10 mouse cellular contexts compared by ENCODE assay signal in the genomic region with DNA sequence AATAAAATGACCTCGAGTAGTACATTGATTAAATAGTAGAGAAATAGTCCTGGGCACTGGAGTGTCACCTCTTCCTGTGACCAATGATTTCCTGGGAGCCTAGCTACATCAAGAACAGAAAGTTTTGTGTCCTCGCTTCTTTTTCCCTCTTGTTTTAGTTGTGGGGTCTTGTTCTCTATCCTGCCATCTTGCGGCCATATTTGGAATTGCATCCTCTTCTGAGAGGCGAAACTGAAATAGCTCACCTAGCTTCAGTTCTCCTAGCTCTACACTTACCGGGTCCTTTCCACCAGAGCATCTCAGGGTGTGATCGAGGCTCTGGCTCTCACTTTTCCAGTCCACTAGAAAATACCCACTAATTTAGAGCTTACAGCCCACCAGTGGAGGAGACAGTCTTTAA. TPM values are rescaled to one million over a fixed set of nuclear protein-coding genes. Genes with fewer than 3 reads are reported as not detected.
DNase-seq lines count a peak whose midpoint lies in the region; ATAC-seq and TF ChIP-seq lines count a peak whose summit lies in the region.
"Had no signal": no experiment of that assay in that cellular context is flagged by ENCODE, and none has a peak within 500 bp of the region (broad histone marks: within the 10 kb centered on the region; RNA-seq: fewer than 3 reads in every experiment).

No protein-coding gene starts in this region.

- H3K27ac ChIP-seq in intestine, postnatal 0 days (ENCODE audit: low read depth, low read length): no peak overlapping the region
- H3K27ac ChIP-seq in intestine, embryonic 16.5 days (ENCODE audit: low read length): no peak overlapping the region
- H3K27ac ChIP-seq in limb, embryonic 14.5 days (replicated peaks; ENCODE audit: low read depth, low read length): no peak overlapping the region
- H3K27ac ChIP-seq: lung, embryonic 15.5 days had no signal

- intact Hi-C loops in heart, postnatal 10 days (cut with DNase I): loop anchor here (1.0 kb wide), 1 partner anchor 80 kb away; no protein-coding TSS in a partner anchor

- no peak overlapping the region for H3K4me2 ChIP-seq in intestine, postnatal 0 days (replicated peaks; ENCODE audit: low read depth)
- H3K4me2 ChIP-seq in intestine, embryonic 16.5 days (ENCODE audit: low read depth, low read length): no peak overlapping the region
- H3K4me2 ChIP-seq in limb, embryonic 14.5 days (replicated peaks; ENCODE audit: low read depth, low read length, severe bottlenecking): no peak overlapping the region
- H3K4me2 ChIP-seq: lung, embryonic 15.5 days had no signal

- H3K36me3 ChIP-seq in intestine, postnatal 0 days (ENCODE audit: control insufficient read depth, insufficient read depth): no peaks in the 10 kb centered on the region
- H3K36me3 ChIP-seq in intestine, embryonic 16.5 days (ENCODE audit: control insufficient read depth, insufficient read depth, low read length): no peaks in the 10 kb centered on the region
- H3K36me3 ChIP-seq in G1E (replicated peaks): no peaks in the 10 kb centered on the region
- H3K36me3 ChIP-seq in limb, embryonic 14.5 days (ENCODE audit: control insufficient read depth, insufficient read depth, low read length): no peaks in the 10 kb centered on the region
- H3K36me3 ChIP-seq: lung, embryonic 15.5 days had no signal

- no peaks in the 10 kb centered on the region for H3K4me1 ChIP-seq in intestine, postnatal 0 days (replicated peaks; ENCODE audit: control insufficient read depth, insufficient read depth, low read length)
- H3K4me1 ChIP-seq in intestine, embryonic 16.5 days (ENCODE audit: control insufficient read depth, insufficient read depth, low read length): no peaks in the 10 kb centered on the region
- peaks cover 9% of the 10 kb centered on the region for H3K4me1 ChIP-seq in G1E (ENCODE audit: insufficient read depth, low read depth, low read length)
- H3K4me1 ChIP-seq in limb, embryonic 14.5 days (ENCODE audit: control insufficient read depth, insufficient read depth, low read length): no peaks in the 10 kb centered on the region
- H3K4me1 ChIP-seq: lung, embryonic 15.5 days had no signal

- TF ChIP-seq POLR2A in limb, embryonic 14.5 days (IDR thresholded peaks at IDR 0.05; ENCODE audit: borderline replicate concordance, extremely low read depth, insufficient read depth, insufficient read length): no peak

- peak; percentile 30 for DNase-seq in G1E (ENCODE audit: low spot score)
- peak; percentile 49 to 64 for DNase-seq in adrenal gland, postnatal 36 days
- peak; percentile 74 to 84 for DNase-seq in heart, postnatal 10 days
- peak; percentile 31 for DNase-seq in limb, embryonic 14.5 days (ENCODE audit: low spot score)
- DNase-seq in retina, postnatal 1 day: peak; percentile 79

- no peaks in the 10 kb centered on the region for H3K27me3 ChIP-seq in intestine, postnatal 0 days (replicated peaks; ENCODE audit: control insufficient read depth, insufficient read depth, low read length)
- no peaks in the 10 kb centered on the region for H3K27me3 ChIP-seq in intestine, embryonic 16.5 days (replicated peaks; ENCODE audit: control insufficient read depth, insufficient read depth, low read length)
- peaks cover 28% of the 10 kb centered on the region for H3K27me3 ChIP-seq in G1E (ENCODE audit: insufficient read depth, low read length)
- no peaks in the 10 kb centered on the region for H3K27me3 ChIP-seq in limb, embryonic 14.5 days (ENCODE audit: control insufficient read depth, insufficient read depth, low read length)
- H3K27me3 ChIP-seq: lung, embryonic 15.5 days had no signal

- peak; percentile 84 for TF ChIP-seq CTCF in intestine, postnatal 0 days (IDR thresholded peaks at IDR 0.05; ENCODE audit: low read depth)
- TF ChIP-seq CTCF in G1E (IDR thresholded peaks at IDR 0.05; ENCODE audit: low read depth, low read length): peak; percentile 84

- no peak overlapping the region for H3K9ac ChIP-seq in intestine, postnatal 0 days (ENCODE audit: low read depth, low read length)
- no peak overlapping the region for H3K9ac ChIP-seq in intestine, embryonic 16.5 days (ENCODE audit: low read depth, low read length)
- H3K9ac ChIP-seq in limb, embryonic 14.5 days (ENCODE audit: low read depth, low read length, severe bottlenecking): no peak overlapping the region
- H3K9ac ChIP-seq: lung, embryonic 15.5 days had no signal

- no peak for ATAC-seq in intestine, postnatal 0 days
- ATAC-seq in intestine, embryonic 16.5 days: no peak
- ATAC-seq in G1E (ENCODE audit: extremely low read depth, insufficient number of reproducible peaks, low FRiP score, poor library complexity, severe bottlenecking): no peak
- ATAC-seq in limb, embryonic 14.5 days (ENCODE audit: low FRiP score, low read depth): no peak
- ATAC-seq in erythroid progenitor cell, adult 5-6 weeks (replicated peaks; ENCODE audit: low FRiP score, poor library complexity, severe bottlenecking): no peak

- H3K9me3 ChIP-seq in intestine, postnatal 0 days (ENCODE audit: control insufficient read depth): no peaks in the 10 kb centered on the region
- H3K9me3 ChIP-seq in intestine, embryonic 16.5 days (ENCODE audit: control insufficient read depth, low read length): no peaks in the 10 kb centered on the region
- no peaks in the 10 kb centered on the region for H3K9me3 ChIP-seq in G1E (replicated peaks)
- no peaks in the 10 kb centered on the region for H3K9me3 ChIP-seq in limb, embryonic 14.5 days (ENCODE audit: control insufficient read depth, low read length)
- H3K9me3 ChIP-seq: lung, embryonic 15.5 days had no signal

- H3K4me3 ChIP-seq in intestine, postnatal 0 days (ENCODE audit: low read depth, low read length): no peak overlapping the region
- H3K4me3 ChIP-seq in intestine, embryonic 16.5 days (ENCODE audit: low read length): no peak overlapping the region
- no peak overlapping the region for H3K4me3 ChIP-seq in G1E (ENCODE audit: low read depth, low read length)
- no peak overlapping the region for H3K4me3 ChIP-seq in limb, embryonic 14.5 days (replicated peaks; ENCODE audit: low read length)
- H3K4me3 ChIP-seq: erythroblast, embryonic 14.5 days; lung, embryonic 15.5 days had no signal

- WGBS in intestine, postnatal 0 days: 17% methylated on average over 6 of the region's 6 CpGs
- WGBS in intestine, embryonic 16.5 days: 24% methylated on average over 6 of the region's 6 CpGs
- WGBS in limb, embryonic 14.5 days: 22% methylated on average over 6 of the region's 6 CpGs

RNA-seq across cellular contexts. Expression of gene Dgke, which starts 2.7 kb away (rescaled TPM):
- 1.7 and 2.0 TPM in 2 replicates for polyA plus RNA-seq in intestine, postnatal 0 days (2015; fragmentation: Nextera tagmentation; extraction: Ambion mirVana)
- 2.3 TPM in 2 replicates for polyA plus RNA-seq in intestine, embryonic 16.5 days (2015; fragmentation: Nextera tagmentation; extraction: Ambion mirVana)
- total RNA-seq in G1E (2014; fragmentation: Nextera tagmentation) (3.9 and 4.4 TPM in 2 replicates), G1E (2017) (3.1 and 3.4 TPM in 2 replicates)
- polyA plus RNA-seq in G1E (2012): 1.6 and 2.1 TPM in 2 replicates
- total RNA-seq in adrenal gland, postnatal 36 days (2021): 10 to 100 TPM; 12.1 to 17.3 TPM
- total RNA-seq in heart, postnatal 10 days (2021): 10 to 100 TPM; 13.1 to 13.5 TPM
- 6.2 and 7.0 TPM in 2 replicates for polyA plus RNA-seq in limb, embryonic 14.5 days (2012; rRNA removed)
- polyA plus RNA-seq in limb, embryonic 14.5 days (2014; fragmentation: Nextera tagmentation; extraction: Ambion mirVana): 3.3 and 3.6 TPM in 2 replicates
- 0.72 and 0.84 TPM in 2 replicates for total RNA-seq in erythroid progenitor cell, adult 5-6 weeks (2015; ENCODE audit: low replicate concordance)
- total RNA-seq in erythroid progenitor cell, adult 5-6 weeks (2017; ENCODE audit: low replicate concordance): 1.8 and 2.2 TPM in 2 replicates
- polyA plus RNA-seq: erythroblast, embryonic 14.5 days had no signal

RNA-seq across cellular contexts. Expression of gene Gm525, which starts 4.3 kb away (rescaled TPM):
- polyA plus RNA-seq in intestine, postnatal 0 days (2015; fragmentation: Nextera tagmentation; extraction: Ambion mirVana): 0.93 and 1.7 TPM in 2 replicates
- 1.5 TPM in 2 replicates for polyA plus RNA-seq in intestine, embryonic 16.5 days (2015; fragmentation: Nextera tagmentation; extraction: Ambion mirVana)
- total RNA-seq in G1E (2014; fragmentation: Nextera tagmentation): not detected in 2 replicates
- not detected in 2 replicates for total RNA-seq in G1E (2017)
- not detected in 2 replicates for polyA plus RNA-seq in G1E (2012)
- not detected for total RNA-seq in adrenal gland, postnatal 36 days (2021)
- total RNA-seq in heart, postnatal 10 days (2021): not detected
- 2.3 and 3.1 TPM in 2 replicates for polyA plus RNA-seq in limb, embryonic 14.5 days (2012; rRNA removed)
- 1.8 and 2.1 TPM in 2 replicates for polyA plus RNA-seq in limb, embryonic 14.5 days (2014; fragmentation: Nextera tagmentation; extraction: Ambion mirVana)
- total RNA-seq in erythroid progenitor cell, adult 5-6 weeks (2015; ENCODE audit: low replicate concordance): not detected in 2 replicates
- total RNA-seq in erythroid progenitor cell, adult 5-6 weeks (2017; ENCODE audit: low replicate concordance): not detected in 2 replicates
- polyA plus RNA-seq: erythroblast, embryonic 14.5 days had no signal
